Mouse (Mus musculus) C2C12 (cell line): ENCODE data around the gene Keg1.

Experiments used
- CEBPB ChIP-seq: IDR thresholded peaks from one replicate; pipeline ENCODE4 v1.6.1; 2011; ENCODE audit warnings: low read depth, mild to moderate bottlenecking, control low read depth, moderate library complexity
- CTCF ChIP-seq: IDR thresholded peaks from one replicate; pipeline ENCODE4 v1.5.1; 2011; ENCODE audit not compliant: control insufficient read depth, insufficient read depth, insufficient read length
- FOSL1 ChIP-seq: IDR thresholded peaks from one replicate; pipeline ENCODE4 v1.8.0; 2011; ENCODE audit warnings: mild to moderate bottlenecking, low read length; ENCODE audit not compliant: poor library complexity, insufficient read depth, severe bottlenecking
- MAX ChIP-seq: IDR thresholded peaks from one replicate; pipeline ENCODE4 v1.6.1; 2011; ENCODE audit warnings: mild to moderate bottlenecking, control low read depth
- MYOD1 ChIP-seq: IDR thresholded peaks from one replicate; pipeline ENCODE4 v1.6.1; 2011; ENCODE audit warnings: low read depth; ENCODE audit not compliant: control insufficient read depth, insufficient read length
- MYOG ChIP-seq: IDR thresholded peaks from one replicate; pipeline ENCODE4 v1.6.1; 2011; ENCODE audit not compliant: control insufficient read depth, insufficient read length; ENCODE audit errors: extremely low read depth
- USF1 ChIP-seq: IDR thresholded peaks from one replicate; pipeline ENCODE4 v1.6.1; 2011; ENCODE audit warnings: low read depth, mild to moderate bottlenecking, control low read depth, moderate library complexity

- TF ChIP-seq CTCF (no peak), MAX (no peak), CEBPB (no peak), MYOD1 (no peak), MYOG (no peak), USF1 (no peak), FOSL1 (no peak)
These were observed 24.5 kb upstream of the Keg1 start for GRCm38 (mm10) chr19:12671051-12671450.
